Mouse (Mus musculus) brown adipose tissue, adult 24 weeks (tissue): ENCODE results near the gene Anapc1. TPM values are rescaled to one million over a fixed set of nuclear protein-coding genes. Genes with fewer than 3 reads are reported as not detected.

ENCODE experiments used
- H3K27ac ChIP-seq: fragments of 200-500 bp; replicated peaks from 2 replicates; pipeline ENCODE4 v1.5.1; 2012; ENCODE audit warnings: low read depth, mild to moderate bottlenecking, low read length
- H3K4me1 ChIP-seq: fragments of 200-500 bp; 2 replicates; pipeline ENCODE4 v1.6.1; 2012; ENCODE audit warnings: low read length, mixed read lengths; ENCODE audit not compliant: control insufficient read depth, insufficient read depth, insufficient read length
- H3K4me3 ChIP-seq: fragments of 200-500 bp; 2 replicates; pipeline ENCODE4 v1.5.1; 2012; ENCODE audit warnings: low read depth, mild to moderate bottlenecking, low read length, moderate library complexity; ENCODE audit not compliant: insufficient read depth
- polyA plus RNA-seq: library from polyadenylated mRNA; stranded (reverse); fragments of >200 nt; gene quantifications from 2 replicates; pipeline ENCODE4 v1.2.4, GENCODE M21; 2012; ENCODE audit not compliant: missing spikeins, insufficient read depth, insufficient read length

The Anapc1 gene
- polyA plus RNA-seq, 1 experiment = 17.7 TPM

DNA sequence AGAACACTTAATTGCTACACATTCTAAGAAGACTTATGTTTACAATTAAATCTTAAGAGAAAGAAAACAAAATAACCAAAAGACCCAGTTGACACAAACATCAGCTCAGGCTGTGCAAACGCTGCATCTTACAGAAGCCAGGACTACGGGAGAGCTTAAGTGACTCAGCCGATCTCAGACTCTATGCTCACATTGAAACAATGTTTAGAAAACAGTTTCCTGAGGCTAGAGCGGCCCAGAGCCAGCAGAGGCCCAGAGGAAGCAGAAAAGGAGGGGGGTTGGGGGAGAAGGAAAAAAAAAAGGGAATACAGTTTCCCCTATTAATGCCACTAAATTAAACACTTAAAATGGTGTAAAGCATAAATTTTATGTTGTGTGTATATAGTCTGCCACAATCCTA lies 6.5 kb downstream of the Anapc1 start:
- Histone ChIP-seq H3K4me3 (no peak overlapping the region), H3K27ac (no peak overlapping the region), H3K4me1 (no peaks in the 10 kb centered on the region)

- Histone ChIP-seq H3K4me3 (no peak overlapping the region), H3K4me1 (no peaks in the 10 kb centered on the region), H3K27ac (no peak overlapping the region)
Observed at GRCm38 (mm10) chr2:128620578-128620977, 66.6 kb downstream of the Anapc1 start.

DNA sequence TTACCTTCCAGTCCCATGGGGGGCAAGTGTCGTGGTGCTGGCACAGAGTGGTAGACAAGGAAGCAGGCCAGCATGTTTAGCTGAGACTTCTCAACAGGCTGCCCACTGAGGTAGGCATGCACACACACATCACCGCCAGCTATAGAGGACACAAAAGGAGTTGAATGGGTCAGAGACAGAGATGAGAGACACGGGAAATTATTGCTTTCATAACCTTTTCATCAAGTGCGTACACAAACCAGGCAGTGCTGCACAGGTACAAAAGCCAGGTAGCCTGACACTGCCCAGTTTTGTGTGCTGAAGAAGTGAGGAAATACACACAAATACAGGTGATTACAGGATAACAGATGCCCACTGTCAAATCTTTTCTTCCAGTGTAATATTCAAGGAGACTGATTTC lies 71.8 kb downstream of the Anapc1 start:
- Histone ChIP-seq H3K4me3 (no peak overlapping the region), H3K27ac (no peak overlapping the region), H3K4me1 (peaks cover 7% of the 10 kb centered on the region; the same call in 1 of the 2 replicates)

- H3K4me3 ChIP-seq = no peak overlapping the region
- 0 out of 2 replicates have a peak overlapping the region, but pooled peaks have one; percentile 32 for H3K27ac ChIP-seq
- H3K4me1 ChIP-seq = peaks cover 14% of the 10 kb centered on the region
Observed at GRCm38 (mm10) chr2:128613365-128613764, 73.8 kb downstream of the Anapc1 start.

- no peak overlapping the region for H3K4me3 ChIP-seq
- peaks cover 14% of the 10 kb centered on the region for H3K4me1 ChIP-seq
- no peak overlapping the region for H3K27ac ChIP-seq
Observed at GRCm38 (mm10) chr2:128612275-128612674, 74.9 kb downstream of the Anapc1 start.

- no peak overlapping the region for H3K27ac ChIP-seq
- peaks cover 14% of the 10 kb centered on the region for H3K4me1 ChIP-seq
- H3K4me3 ChIP-seq = no peak overlapping the region
Observed at GRCm38 (mm10) chr2:128611178-128611577, 76.0 kb downstream of the Anapc1 start.

- H3K4me3 ChIP-seq = no peak overlapping the region
- H3K4me1 ChIP-seq = peaks cover 14% of the 10 kb centered on the region
- 0 out of 2 replicates have a peak overlapping the region, but pooled peaks have one; percentile 40 for H3K27ac ChIP-seq
Observed at GRCm38 (mm10) chr2:128609286-128609685, 77.9 kb downstream of the Anapc1 start.

- no peak overlapping the region for H3K27ac ChIP-seq
- H3K4me3 ChIP-seq = no peak overlapping the region
- no peaks in the 10 kb centered on the region for H3K4me1 ChIP-seq
Observed at GRCm38 (mm10) chr2:128601534-128601933, 85.7 kb downstream of the Anapc1 start.

- Histone ChIP-seq H3K4me1 (no peaks in the 10 kb centered on the region), H3K27ac (no peak overlapping the region), H3K4me3 (no peak overlapping the region)
Observed at GRCm38 (mm10) chr2:128592301-128592700, 94.9 kb downstream of the Anapc1 start.

GRCm38 (mm10) chr2:128590909-128591308 lies 96.3 kb downstream of the Anapc1 start, which contains the start of gene Spdye4c:
Gene Spdye4c (plus strand): TSS chr2:128591209.
- 0 out of 2 replicates have a peak, but pooled peaks cover 4% of the 10 kb centered on the region for H3K4me1 ChIP-seq
- no peak within 1 kb of the TSS for H3K27ac ChIP-seq

GRCm38 (mm10) chr2:128582881-128583280 lies 104.3 kb downstream of the Anapc1 start:
- Histone ChIP-seq H3K27ac (no peak overlapping the region), H3K4me3 (no peak overlapping the region), H3K4me1 (peaks cover 9% of the 10 kb centered on the region; the same call in 1 of the 2 replicates)

More at GRCm38 (mm10) chr2:128590909-128591308, 96.3 kb downstream of the Anapc1 start, which contains the start of gene Spdye4c:
- no peak within 1 kb of the TSS for H3K4me3 ChIP-seq

DNA sequence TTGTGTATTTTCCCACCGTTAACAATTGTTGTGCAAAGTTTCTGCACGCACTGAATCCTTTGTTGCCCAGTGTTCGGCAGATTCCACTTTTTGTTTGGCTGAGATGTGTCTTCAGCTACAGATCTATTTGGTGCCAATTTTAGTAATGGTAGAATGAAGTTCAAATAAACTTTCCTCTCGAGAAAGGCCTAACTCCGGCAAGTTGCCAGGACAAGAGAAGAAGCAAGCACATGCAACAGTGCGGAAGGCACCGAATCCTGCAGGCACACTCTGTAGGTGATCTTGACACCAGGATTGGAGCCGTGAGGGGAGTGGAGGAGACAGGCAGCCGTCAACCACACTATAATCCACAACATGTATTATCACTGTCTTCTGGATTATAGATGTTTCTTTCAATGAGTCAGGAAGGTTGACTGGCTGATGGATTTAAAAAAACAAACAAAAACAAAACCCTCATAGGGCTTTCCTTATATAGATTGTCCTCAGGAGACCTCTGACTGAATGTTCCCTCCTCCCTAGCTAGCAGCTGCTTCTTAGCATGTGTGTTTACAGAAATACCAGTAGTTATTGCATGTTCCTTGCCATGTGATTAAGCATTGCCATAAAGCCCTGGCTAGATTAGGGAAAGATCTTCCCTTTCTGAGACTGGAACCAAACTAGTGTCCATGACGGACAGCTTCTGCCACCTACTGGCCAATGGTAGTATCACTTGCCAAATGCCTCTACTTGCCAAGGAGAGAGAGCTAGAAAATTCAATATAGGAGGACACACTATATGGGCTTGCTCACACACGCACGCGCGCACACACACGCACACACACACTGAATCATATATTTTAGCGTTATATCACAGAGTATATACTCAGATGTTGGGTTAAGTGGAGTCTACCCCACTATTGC lies 114.2 kb downstream of the Anapc1 start:
- Histone ChIP-seq H3K4me1 (no peaks in the 10 kb centered on the region), H3K4me3 (no peak overlapping the region), H3K27ac (no peak overlapping the region)

DNA sequence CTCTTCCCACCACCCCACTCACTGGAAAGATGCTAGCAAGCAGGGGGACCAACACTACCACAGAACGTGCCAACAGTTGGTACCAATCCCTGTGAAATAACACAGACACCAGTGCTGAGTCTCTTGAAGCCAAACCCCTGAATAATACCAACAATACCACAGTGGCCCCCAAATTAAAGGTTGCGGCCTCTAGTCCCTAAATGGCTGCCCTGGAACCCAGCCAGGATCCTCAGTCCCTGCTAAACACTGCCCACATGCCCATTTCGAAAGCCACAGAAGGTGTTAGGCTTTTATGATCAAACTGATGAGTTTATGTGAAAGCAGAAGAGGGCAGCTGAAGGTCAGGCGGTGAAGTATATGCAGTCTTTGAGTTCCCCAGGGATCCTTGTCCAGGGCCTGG lies 116.2 kb downstream of the Anapc1 start:
- H3K27ac ChIP-seq = no peak overlapping the region
- no peaks in the 10 kb centered on the region for H3K4me1 ChIP-seq
- H3K4me3 ChIP-seq = no peak overlapping the region

GRCm38 (mm10) chr2:128568490-128568889 lies 118.7 kb downstream of the Anapc1 start:
- H3K4me1 ChIP-seq = no peaks in the 10 kb centered on the region
- H3K4me3 ChIP-seq = no peak overlapping the region
- H3K27ac ChIP-seq = no peak overlapping the region

- H3K27ac ChIP-seq = no peak overlapping the region
- H3K4me1 ChIP-seq = no peaks in the 10 kb centered on the region
- no peak overlapping the region for H3K4me3 ChIP-seq
Observed at GRCm38 (mm10) chr2:128568018-128568417, 119.2 kb downstream of the Anapc1 start.
